Mouse (Mus musculus) liver, postnatal 0 days (tissue): ENCODE data around the gene Efcab11. TPM values are rescaled to one million over a fixed set of nuclear protein-coding genes. Genes with fewer than 3 reads are reported as not detected.
A peak's percentile ranks its signal among the peaks of the same experiment; 100 is the strongest.

Experiments
- ATAC-seq: fragments of 200-750 bp; cut with Nextera tagmentation; 2 replicates; pipeline ENCODE4 v1.8.0; 2017; ENCODE audit warnings: mild to moderate bottlenecking, moderate library complexity
- DNase-seq: peaks from one replicate; pipeline ENCODE4 v3.0.0-alpha.2; 2016
- H3K27ac ChIP-seq: fragments of 300-500 bp; sonication (generic); 2 replicates; pipeline ENCODE4 v1.5.1; 2014; ENCODE audit warnings: antibody characterized with exemption, moderate library complexity, mild to moderate bottlenecking, low read depth
- H3K27me3 ChIP-seq: fragments of 300-500 bp; sonication (generic); 2 replicates; pipeline ENCODE4 v1.6.1; 2014; ENCODE audit warnings: low read length, control low read depth, mixed read lengths; ENCODE audit not compliant: insufficient read depth
- H3K36me3 ChIP-seq: fragments of 300-500 bp; sonication (generic); replicated peaks from 2 replicates; pipeline ENCODE4 v1.6.1; 2014; ENCODE audit warnings: mild to moderate bottlenecking, control low read depth, low read length, moderate library complexity, mixed read lengths; ENCODE audit not compliant: insufficient read depth
- H3K4me1 ChIP-seq: fragments of 300-500 bp; sonication (generic); 2 replicates; pipeline ENCODE4 v1.6.1; 2014; ENCODE audit warnings: antibody characterized with exemption, mild to moderate bottlenecking, control low read depth; ENCODE audit not compliant: insufficient read depth
- H3K4me2 ChIP-seq: fragments of 300-500 bp; sonication (generic); 2 replicates; pipeline ENCODE4 v1.6.1; 2014; ENCODE audit warnings: low read depth, mild to moderate bottlenecking, low read length, moderate library complexity, mixed read lengths
- H3K4me3 ChIP-seq: fragments of 300-500 bp; sonication (generic); 2 replicates; pipeline ENCODE4 v1.5.1; 2014; ENCODE audit warnings: low read depth, low read length
- H3K9ac ChIP-seq: fragments of 300-500 bp; sonication (generic); replicated peaks from 2 replicates; pipeline ENCODE4 v1.6.1; 2014; ENCODE audit warnings: mild to moderate bottlenecking, moderate library complexity
- H3K9me3 ChIP-seq: fragments of 300-500 bp; sonication (generic); 2 replicates; pipeline ENCODE4 v1.6.1; 2016; ENCODE audit warnings: mild to moderate bottlenecking, control low read depth, low read length, mixed read lengths
- CTCF ChIP-seq: sonication (generic); IDR thresholded peaks from 2 replicates; pipeline ENCODE4 v1.5.1; 2016; ENCODE audit warnings: antibody characterized with exemption, low read depth
- EP300 ChIP-seq: IDR thresholded peaks from 2 replicates; pipeline ENCODE4 v1.6.1; 2016; ENCODE audit warnings: antibody characterized with exemption, low read depth, mild to moderate bottlenecking
- WGBS: fragments of 180-500 bp; shearing (Covaris S2); extraction: QIAGEN DNeasy Blood & Tissue Kit; methylation state at CpG from one replicate; pipeline ENCODE4 v1.1.7; 2014; ENCODE audit not compliant: insufficient replicate concordance; 5-methylcytosine and 5-hydroxymethylcytosine counted together
- polyA plus RNA-seq: library from polyadenylated mRNA; unstranded; fragments of >200 nt; fragmentation: Nextera tagmentation; extraction: Ambion mirVana; gene quantifications from 2 replicates; pipeline ENCODE4 v1.2.1, GENCODE M21; 2015

Efcab11 gene
- polyA plus RNA-seq, 1 experiment from 2014 or later, result 3.3 TPM

GRCm38 (mm10) chr12:99902867-99903370, 18.7 kb upstream of the Efcab11 start:
- TF ChIP-seq CTCF (no peak), EP300 (no peak)
- no peak overlapping the region for H3K4me2 ChIP-seq
- WGBS, result 54% methylated on average over 4 of the region's 4 CpGs
- H3K4me3 ChIP-seq, result no peak overlapping the region
- no peaks in the 10 kb centered on the region for H3K27me3 ChIP-seq
- no peak overlapping the region for H3K9ac ChIP-seq
- H3K36me3 ChIP-seq, result peaks cover 34% of the 10 kb centered on the region
- H3K27ac ChIP-seq, result peak overlapping the region; percentile 24; the same call in 1 of the 2 replicates
- DNase-seq (no peak), ATAC-seq (0 out of 2 replicates have a peak, but pooled peaks have one; percentile 35)
- no peaks in the 10 kb centered on the region for H3K4me1 ChIP-seq
- H3K9me3 ChIP-seq, result no peaks in the 10 kb centered on the region

GRCm38 (mm10) chr12:99901973-99902866, 18.0 kb upstream of the Efcab11 start:
- peak overlapping the region; percentile 24; the same call in 1 of the 2 replicates for H3K27ac ChIP-seq
- H3K4me1 ChIP-seq, result no peaks in the 10 kb centered on the region
- TF ChIP-seq CTCF (peak; percentile 22; the same call in 1 of the 2 replicates), EP300 (no peak)
- ATAC-seq, result no peak
- H3K36me3 ChIP-seq, result peaks cover 27% of the 10 kb centered on the region
- 66% methylated on average over 8 of the region's 8 CpGs for WGBS
- H3K9ac ChIP-seq, result no peak overlapping the region
- no peak for DNase-seq
- H3K4me3 ChIP-seq, result no peak overlapping the region
- no peak overlapping the region for H3K4me2 ChIP-seq
- H3K27me3 ChIP-seq, result no peaks in the 10 kb centered on the region
- no peaks in the 10 kb centered on the region for H3K9me3 ChIP-seq

- Histone ChIP-seq H3K4me1 (no peaks in the 10 kb centered on the region), H3K9ac (no peak overlapping the region), H3K27me3 (no peaks in the 10 kb centered on the region), H3K36me3 (peaks cover 18% of the 10 kb centered on the region), H3K4me2 (no peak overlapping the region), H3K4me3 (no peak overlapping the region), H3K9me3 (no peaks in the 10 kb centered on the region), H3K27ac (no peak overlapping the region)
- TF ChIP-seq EP300, result no peak
- TF ChIP-seq CTCF, result peak; percentile 39
- 69% methylated on average over 2 of the region's 3 CpGs for WGBS
- DNase-seq (no peak), ATAC-seq (no peak)
These were observed 15.8 kb upstream of the Efcab11 start for GRCm38 (mm10) chr12:99899991-99900390.

GRCm38 (mm10) chr12:99898248-99898870, 14.1 kb upstream of the Efcab11 start:
- TF ChIP-seq CTCF, result no peak
- Histone ChIP-seq H3K9me3 (no peaks in the 10 kb centered on the region), H3K4me1 (no peaks in the 10 kb centered on the region), H3K27me3 (no peaks in the 10 kb centered on the region), H3K4me2 (no peak overlapping the region), H3K4me3 (no peak overlapping the region), H3K27ac (no peak overlapping the region), H3K36me3 (peaks cover 25% of the 10 kb centered on the region), H3K9ac (no peak overlapping the region)
- 82% methylated on average over 16 of the region's 16 CpGs for WGBS
- ATAC-seq (no peak), DNase-seq (no peak)

- Histone ChIP-seq H3K4me2 (no peak overlapping the region), H3K4me1 (no peaks in the 10 kb centered on the region), H3K9me3 (no peaks in the 10 kb centered on the region), H3K27me3 (no peaks in the 10 kb centered on the region), H3K27ac (no peak overlapping the region), H3K4me3 (no peak overlapping the region), H3K9ac (no peak overlapping the region), H3K36me3 (peaks cover 25% of the 10 kb centered on the region)
- ATAC-seq, result no peak
- TF ChIP-seq EP300, result no peak
- no peak for TF ChIP-seq CTCF
- WGBS, result 82% methylated on average over 4 of the region's 4 CpGs
- no peak for DNase-seq
These were observed 13.6 kb upstream of the Efcab11 start for GRCm38 (mm10) chr12:99897846-99898245.

GRCm38 (mm10) chr12:99885282-99885901, 1.2 kb upstream of the Efcab11 start:
- no peak for ATAC-seq
- Histone ChIP-seq H3K27me3 (no peaks in the 10 kb centered on the region), H3K27ac (peak overlapping the region; percentile 89), H3K36me3 (no peaks in the 10 kb centered on the region), H3K9me3 (no peaks in the 10 kb centered on the region), H3K4me1 (peaks cover 18% of the 10 kb centered on the region), H3K4me2 (peak overlapping the region; percentile 97), H3K9ac (peak overlapping the region; percentile 92), H3K4me3 (peak overlapping the region; percentile 83)
- DNase-seq, result no peak
- TF ChIP-seq EP300, result no peak
- no peak for TF ChIP-seq CTCF
- WGBS, result 50% methylated on average over 8 of the region's 8 CpGs
